Mouse (Mus musculus): ENCODE results near the gene Clcn1. TPM values are rescaled to one million over a fixed set of nuclear protein-coding genes. Genes with fewer than 3 reads are reported as not detected.

Clcn1 gene
- total RNA-seq, 1 experiment: 1.2 TPM

DNA sequence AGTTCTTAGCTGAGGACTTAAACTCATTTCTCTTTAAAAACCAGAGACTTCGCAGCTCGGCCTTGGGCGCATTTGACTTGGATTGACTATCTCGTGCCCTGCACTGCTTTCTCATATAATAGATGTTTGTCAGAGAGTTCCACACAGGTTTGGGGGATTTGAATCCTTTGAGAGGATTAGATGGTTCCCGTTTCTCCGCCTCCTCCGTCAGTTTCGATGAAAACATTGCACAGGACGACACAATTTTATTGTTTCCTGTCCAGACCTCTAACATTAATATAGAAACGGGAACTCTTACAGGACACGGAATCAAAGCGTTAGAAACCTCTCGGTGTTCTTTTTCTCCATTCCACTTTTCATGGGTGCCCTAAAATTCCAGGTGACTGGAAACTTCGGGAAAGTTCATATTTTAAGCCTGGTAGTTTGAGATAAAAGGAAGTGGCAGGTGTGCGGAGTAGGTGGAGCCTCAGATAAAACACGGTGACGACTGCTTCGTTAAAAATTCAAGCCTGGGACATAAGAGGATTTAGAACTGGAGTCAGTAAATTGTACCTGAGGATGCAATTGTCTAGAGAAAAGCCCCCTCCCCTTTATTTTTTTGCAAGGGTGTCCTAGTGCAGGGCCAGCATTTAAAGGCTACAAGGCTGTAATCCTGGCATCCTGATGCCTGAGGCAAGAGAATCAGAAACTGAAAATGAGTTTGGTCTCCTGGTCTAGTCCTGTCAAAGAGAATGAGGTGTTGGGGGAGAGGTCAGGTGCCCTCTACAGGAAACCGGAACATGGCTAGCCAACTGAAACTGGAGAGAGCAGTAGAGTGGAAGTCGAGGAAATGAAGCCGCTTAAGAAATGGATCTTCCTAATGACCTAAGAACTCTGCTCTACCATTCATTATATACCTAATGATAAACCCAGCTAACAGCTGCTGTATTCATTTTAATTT lies 20.8 kb upstream of the Clcn1 start:
- no peak for DNase-seq (ENCODE audit: low read depth, low spot score)
- Histone ChIP-seq H3K9me3 (ENCODE audit: control insufficient read depth, insufficient read depth, low read depth, low read length) (no peaks in the 10 kb centered on the region), H3K4me3 (ENCODE audit: insufficient read depth in 1 of 2, low read depth in 1 of 2, low read length in 2 of 2, poor library complexity in 1 of 2, severe bottlenecking in 1 of 2) (peak overlapping the region; percentile 93 to 99), H3K36me3 (ENCODE audit: control insufficient read depth, insufficient read depth, low read length, poor library complexity, severe bottlenecking) (peaks cover 25% of the 10 kb centered on the region), H3K27ac (ENCODE audit: insufficient read depth, low read depth, low read length, poor library complexity, severe bottlenecking) (peak overlapping the region; percentile 79; the same call in 1 of the 2 replicates), H3K9ac (ENCODE audit: insufficient read depth, low read depth, low read length, poor library complexity, severe bottlenecking) (peak overlapping the region; percentile 98), H3K4me1 (ENCODE audit: control insufficient read depth in 2 of 2, insufficient read depth in 2 of 2, low read length in 2 of 2, poor library complexity in 1 of 2) (peaks cover 3 to 8% of the 10 kb centered on the region in 2 experiments; a peak in 3 of 4 replicates)
- in situ Hi-C loops (cut with MboI; ENCODE audit: low sequenced_read_pairs in 2 of 2, unreplicated experiment in 2 of 2): no loop called here
- TF ChIP-seq CHD2 (IDR thresholded peaks at IDR 0.05; ENCODE audit: low read depth, low read length) (no peak), HCFC1 (IDR thresholded peaks at IDR 0.05; ENCODE audit: borderline replicate concordance, insufficient read depth, low read length) (no peak), ZNF384 (IDR thresholded peaks at IDR 0.05; ENCODE audit: low read depth, low read length) (no peak), MAFK (IDR thresholded peaks at IDR 0.05; ENCODE audit: insufficient read depth, low read depth, low read length) (no peak), ZC3H11A (IDR thresholded peaks at IDR 0.05; ENCODE audit: borderline replicate concordance, low read depth, low read length) (no peak)

DNA sequence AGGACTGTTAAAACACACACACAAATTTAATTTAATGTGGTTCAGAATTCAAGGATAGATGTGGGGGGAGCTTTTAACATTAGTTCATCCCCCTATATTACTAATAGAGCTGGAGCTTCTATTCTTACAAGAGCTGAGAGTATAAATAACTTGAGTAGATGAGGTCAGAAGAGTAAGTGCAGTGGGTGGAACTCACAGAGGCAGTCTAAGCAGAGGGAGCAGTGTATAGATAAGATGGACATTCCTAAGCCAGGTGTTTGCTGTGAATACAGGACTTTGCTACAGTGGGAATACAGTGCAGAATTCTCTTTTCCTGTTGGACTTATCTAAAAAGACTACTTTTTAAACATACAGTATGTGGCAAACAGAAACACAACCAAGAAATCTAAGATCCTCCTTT lies 15.7 kb upstream of the Clcn1 start:
- in situ Hi-C loops (cut with MboI; ENCODE audit: low sequenced_read_pairs in 2 of 2, unreplicated experiment in 2 of 2): no loop called here
- Histone ChIP-seq H3K9me3 (ENCODE audit: control insufficient read depth, insufficient read depth, low read depth, low read length) (no peaks in the 10 kb centered on the region), H3K36me3 (ENCODE audit: control insufficient read depth, insufficient read depth, low read length, poor library complexity, severe bottlenecking) (peaks cover 39% of the 10 kb centered on the region), H3K9ac (ENCODE audit: insufficient read depth, low read depth, low read length, poor library complexity, severe bottlenecking) (no peak overlapping the region), H3K4me3 (ENCODE audit: insufficient read depth in 1 of 2, low read depth in 1 of 2, low read length in 2 of 2, poor library complexity in 1 of 2, severe bottlenecking in 1 of 2) (no peak overlapping the region), H3K27ac (ENCODE audit: insufficient read depth, low read depth, low read length, poor library complexity, severe bottlenecking) (no peak overlapping the region), H3K4me1 (ENCODE audit: control insufficient read depth in 2 of 2, insufficient read depth in 2 of 2, low read length in 2 of 2, poor library complexity in 1 of 2) (peaks cover 0 to 8% of the 10 kb centered on the region in 2 experiments; a peak in 2 of 4 replicates)
- no peak for DNase-seq (ENCODE audit: low read depth, low spot score)
- TF ChIP-seq ZNF384 (IDR thresholded peaks at IDR 0.05; ENCODE audit: low read depth, low read length): no peak
- no peak for TF ChIP-seq HCFC1 (IDR thresholded peaks at IDR 0.05; ENCODE audit: borderline replicate concordance, insufficient read depth, low read length)

DNA sequence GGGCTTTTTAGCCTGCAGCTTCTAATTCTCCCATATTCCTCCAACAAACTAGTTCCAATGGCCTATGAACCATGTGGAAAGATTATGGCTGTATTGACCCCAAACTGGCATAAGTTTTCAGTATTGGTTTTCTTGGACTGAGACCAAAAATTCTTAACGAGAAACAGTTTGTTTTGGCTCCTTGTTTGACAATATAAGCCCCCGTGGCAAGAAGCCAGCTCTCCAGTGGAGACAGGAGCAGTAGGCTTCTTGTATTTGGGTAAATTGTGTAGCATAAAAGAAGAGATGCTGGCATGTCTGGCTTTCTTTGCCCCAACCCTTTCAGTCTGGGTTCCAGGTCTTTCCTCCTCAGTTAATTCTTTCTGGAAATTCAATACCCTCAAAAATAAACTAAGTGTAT lies 10.3 kb upstream of the Clcn1 start:
- Histone ChIP-seq H3K27ac (ENCODE audit: insufficient read depth, low read depth, low read length, poor library complexity, severe bottlenecking) (no peak overlapping the region), H3K4me1 (ENCODE audit: control insufficient read depth in 2 of 2, insufficient read depth in 2 of 2, low read length in 2 of 2, poor library complexity in 1 of 2) (no peaks in the 10 kb centered on the region), H3K9ac (ENCODE audit: insufficient read depth, low read depth, low read length, poor library complexity, severe bottlenecking) (no peak overlapping the region), H3K36me3 (ENCODE audit: control insufficient read depth, insufficient read depth, low read length, poor library complexity, severe bottlenecking) (peaks cover 40% of the 10 kb centered on the region), H3K9me3 (ENCODE audit: control insufficient read depth, insufficient read depth, low read depth, low read length) (no peaks in the 10 kb centered on the region), H3K4me3 (ENCODE audit: insufficient read depth in 1 of 2, low read depth in 1 of 2, low read length in 2 of 2, poor library complexity in 1 of 2, severe bottlenecking in 1 of 2) (no peak overlapping the region)
- TF ChIP-seq ZC3H11A (IDR thresholded peaks at IDR 0.05; ENCODE audit: borderline replicate concordance, low read depth, low read length): no peak
- no peak for TF ChIP-seq HCFC1 (IDR thresholded peaks at IDR 0.05; ENCODE audit: borderline replicate concordance, insufficient read depth, low read length)
- TF ChIP-seq MAFK (IDR thresholded peaks at IDR 0.05; ENCODE audit: insufficient read depth, low read depth, low read length): no peak
- no peak for TF ChIP-seq CHD2 (IDR thresholded peaks at IDR 0.05; ENCODE audit: low read depth, low read length)
- TF ChIP-seq ZNF384 (IDR thresholded peaks at IDR 0.05; ENCODE audit: low read depth, low read length): no peak
- DNase-seq (ENCODE audit: low read depth, low spot score): no peak
- in situ Hi-C loops (cut with MboI; ENCODE audit: low sequenced_read_pairs in 2 of 2, unreplicated experiment in 2 of 2): no loop called here

DNA sequence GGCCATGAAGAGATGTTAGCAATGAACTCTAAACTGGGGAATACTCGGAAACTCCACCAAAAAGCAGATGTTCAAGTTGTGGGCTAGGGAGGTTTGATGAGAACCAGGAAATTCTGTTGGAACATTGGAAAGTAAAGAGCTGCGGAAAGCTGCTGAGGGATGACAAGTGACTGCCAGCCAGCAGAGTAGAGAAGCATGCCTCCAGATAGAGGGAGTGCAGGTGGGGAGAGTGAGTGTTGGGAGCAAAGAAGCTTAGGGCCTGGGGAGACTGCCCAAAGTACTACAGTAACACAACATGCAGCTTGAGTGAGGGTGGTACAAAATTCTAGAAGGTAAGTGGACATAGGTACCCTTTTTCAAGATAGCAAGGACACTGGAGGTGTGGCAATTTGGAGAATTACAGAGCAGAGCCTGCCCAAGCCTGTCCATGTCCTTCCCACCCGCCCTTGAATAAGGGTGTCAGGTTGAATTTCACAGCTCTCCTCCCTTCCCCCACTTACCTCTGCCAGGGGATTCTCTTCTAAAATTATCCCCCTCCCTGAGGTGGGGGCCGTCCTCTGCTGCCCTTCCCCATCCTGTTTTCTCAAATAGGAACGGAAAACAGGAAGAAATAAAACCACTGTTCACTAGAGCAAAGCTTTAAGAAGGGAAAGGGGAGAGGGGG lies 3.5 kb upstream of the Clcn1 start:
- no peaks in the 10 kb centered on the region for H3K9me3 ChIP-seq (ENCODE audit: control insufficient read depth, insufficient read depth, low read depth, low read length)
- TF ChIP-seq MAFK (IDR thresholded peaks at IDR 0.05; ENCODE audit: insufficient read depth, low read depth, low read length): no peak
- TF ChIP-seq HCFC1 (IDR thresholded peaks at IDR 0.05; ENCODE audit: borderline replicate concordance, insufficient read depth, low read length): no peak
- no peak for TF ChIP-seq ZC3H11A (IDR thresholded peaks at IDR 0.05; ENCODE audit: borderline replicate concordance, low read depth, low read length)
- no peak for TF ChIP-seq CHD2 (IDR thresholded peaks at IDR 0.05; ENCODE audit: low read depth, low read length)
- TF ChIP-seq ZNF384 (IDR thresholded peaks at IDR 0.05; ENCODE audit: low read depth, low read length): no peak
- H3K36me3 ChIP-seq (ENCODE audit: control insufficient read depth, insufficient read depth, low read length, poor library complexity, severe bottlenecking): peaks cover 36% of the 10 kb centered on the region
- no peak overlapping the region for H3K4me3 ChIP-seq (ENCODE audit: insufficient read depth in 1 of 2, low read depth in 1 of 2, low read length in 2 of 2, poor library complexity in 1 of 2, severe bottlenecking in 1 of 2)
- no peaks in the 10 kb centered on the region for H3K4me1 ChIP-seq (ENCODE audit: control insufficient read depth in 2 of 2, insufficient read depth in 2 of 2, low read length in 2 of 2, poor library complexity in 1 of 2)
- DNase-seq (ENCODE audit: low read depth, low spot score): no peak
- in situ Hi-C loops (cut with MboI; ENCODE audit: low sequenced_read_pairs in 2 of 2, unreplicated experiment in 2 of 2): no loop called here
- no peak overlapping the region for H3K27ac ChIP-seq (ENCODE audit: insufficient read depth, low read depth, low read length, poor library complexity, severe bottlenecking)
- no peak overlapping the region for H3K9ac ChIP-seq (ENCODE audit: insufficient read depth, low read depth, low read length, poor library complexity, severe bottlenecking)

All from ES-E14 (cell line).